Mouse (Mus musculus) hindbrain, embryonic 16.5 days (tissue): ENCODE results near the gene Ttc38. TPM values are rescaled to one million over a fixed set of nuclear protein-coding genes. Genes with fewer than 3 reads are reported as not detected.

Experiments
- ATAC-seq: fragments of 200-750 bp; cut with Nextera tagmentation; 2 replicates; pipeline ENCODE4 v1.8.0; 2017; ENCODE audit warnings: moderate TSS enrichment, moderate library complexity
- H3K27ac ChIP-seq: fragments of 300-500 bp; sonication (generic); 2 replicates; pipeline ENCODE4 v1.5.1; 2014; ENCODE audit warnings: low read depth, mild to moderate bottlenecking, control low read depth, low read length, moderate library complexity
- H3K27me3 ChIP-seq: fragments of 300-500 bp; sonication (generic); replicated peaks from 2 replicates; pipeline ENCODE4 v1.6.1; 2014; ENCODE audit warnings: low read length; ENCODE audit not compliant: control insufficient read depth, insufficient read depth
- H3K36me3 ChIP-seq: fragments of 300-500 bp; sonication (generic); 2 replicates; pipeline ENCODE4 v1.6.1; 2014; ENCODE audit warnings: mild to moderate bottlenecking, low read length, moderate library complexity, mixed read lengths; ENCODE audit not compliant: control insufficient read depth, insufficient read depth
- H3K4me1 ChIP-seq: fragments of 300-500 bp; sonication (generic); 2 replicates; pipeline ENCODE4 v1.6.1; 2014; ENCODE audit warnings: low read depth, low read length; ENCODE audit not compliant: control insufficient read depth, insufficient read depth
- H3K4me2 ChIP-seq: fragments of 300-500 bp; sonication (generic); 2 replicates; pipeline ENCODE4 v1.6.1; 2014; ENCODE audit warnings: mild to moderate bottlenecking, low read length, control low read depth, moderate library complexity
- H3K4me3 ChIP-seq: fragments of 300-500 bp; sonication (generic); 2 replicates; pipeline ENCODE4 v1.5.1; 2014; ENCODE audit warnings: mild to moderate bottlenecking, low read length, control low read depth, moderate library complexity
- H3K9ac ChIP-seq: fragments of 300-500 bp; sonication (generic); 2 replicates; pipeline ENCODE4 v1.6.1; 2014; ENCODE audit warnings: low read depth, mild to moderate bottlenecking, control low read depth, low read length, moderate library complexity
- H3K9me3 ChIP-seq: fragments of 300-500 bp; sonication (generic); 2 replicates; pipeline ENCODE4 v1.6.1; 2014; ENCODE audit warnings: mild to moderate bottlenecking, low read length, moderate library complexity; ENCODE audit not compliant: control insufficient read depth
- WGBS: fragments of 180-500 bp; shearing (Covaris S2); extraction: QIAGEN DNeasy Blood & Tissue Kit; methylation state at CpG from one replicate; pipeline ENCODE4 v1.1.7; 2014; 5-methylcytosine and 5-hydroxymethylcytosine counted together
- polyA plus RNA-seq: library from polyadenylated mRNA; unstranded; fragments of >200 nt; fragmentation: Nextera tagmentation; extraction: Ambion mirVana; gene quantifications from 2 replicates; pipeline ENCODE4 v1.2.1, GENCODE M21; 2015

Ttc38 gene
- polyA plus RNA-seq, 1 experiment from 2014 or later: 3.2 TPM

DNA sequence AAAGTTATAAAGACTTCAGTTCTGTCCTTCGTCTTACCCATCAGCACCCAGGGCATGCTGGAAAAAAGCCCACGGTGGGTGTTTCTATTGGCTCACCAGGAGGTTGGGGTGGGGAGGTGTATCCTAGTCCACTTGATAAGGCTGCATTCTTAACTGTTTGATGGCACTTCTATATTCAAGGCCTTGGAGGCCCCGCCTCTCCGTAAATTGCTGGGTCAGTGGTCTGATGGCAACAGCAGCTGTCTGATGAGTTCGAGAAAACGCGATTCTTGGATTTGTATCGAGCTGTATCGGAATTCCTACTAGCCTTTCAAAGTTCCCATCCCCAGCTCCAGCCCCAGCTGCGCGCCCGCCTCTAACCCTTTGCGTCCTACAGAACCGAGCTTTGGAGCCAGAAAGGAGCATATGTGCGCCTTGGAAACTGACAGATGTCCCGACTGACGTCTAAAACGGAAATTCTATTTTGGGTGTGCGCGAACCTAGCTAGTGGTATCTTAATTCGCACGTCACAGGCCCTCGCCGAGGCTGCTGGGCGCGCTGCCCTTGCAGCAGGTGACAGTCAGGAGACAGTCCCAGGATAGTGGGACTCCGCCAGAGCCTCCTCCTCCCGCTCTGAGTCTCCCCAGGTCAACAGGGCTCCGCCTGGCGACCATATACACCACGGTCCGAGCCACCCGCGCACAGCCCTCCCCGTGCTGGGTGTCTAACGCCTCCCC lies 21.1 kb upstream of the Ttc38 start:
- peak overlapping the region; percentile 93 for H3K9ac ChIP-seq
- no peaks in the 10 kb centered on the region for H3K36me3 ChIP-seq
- WGBS: 3% methylated on average over 36 of the region's 36 CpGs
- H3K4me1 ChIP-seq: peaks cover 12% of the 10 kb centered on the region
- H3K27ac ChIP-seq: peak overlapping the region; percentile 94
- ATAC-seq: peak; percentile 94
- H3K4me3 ChIP-seq: peak overlapping the region; percentile 82
- H3K9me3 ChIP-seq: no peaks in the 10 kb centered on the region
- no peaks in the 10 kb centered on the region for H3K27me3 ChIP-seq
- peak overlapping the region; percentile 72 for H3K4me2 ChIP-seq

- no peaks in the 10 kb centered on the region for H3K36me3 ChIP-seq
- peak within 1 kb of the TSS; percentile 94 for H3K27ac ChIP-seq
- ATAC-seq: peak; percentile 97
- H3K9ac ChIP-seq: peak within 1 kb of the TSS; percentile 93
- peaks cover 12% of the 10 kb centered on the region for H3K4me1 ChIP-seq
- H3K9me3 ChIP-seq: no peaks in the 10 kb centered on the region
- peak within 1 kb of the TSS; percentile 82 for H3K4me3 ChIP-seq
- peak within 1 kb of the TSS; percentile 72 for H3K4me2 ChIP-seq
- no peaks in the 10 kb centered on the region for H3K27me3 ChIP-seq
- WGBS: 2% methylated on average over 35 of the region's 36 CpGs
These were observed 20.4 kb upstream of the Ttc38 start, which contains the start of gene Cdpf1 for GRCm38 (mm10) chr15:85811535-85812277. TSS of gene Cdpf1 (minus strand) at chr15:85811697.

GRCm38 (mm10) chr15:85813428-85813827 lies 18.7 kb upstream of the Ttc38 start:
- no peaks in the 10 kb centered on the region for H3K27me3 ChIP-seq
- peaks cover 12% of the 10 kb centered on the region for H3K4me1 ChIP-seq
- ATAC-seq: no peak
- no peak overlapping the region for H3K4me2 ChIP-seq
- WGBS: 74% methylated on average over 10 of the region's 10 CpGs
- no peak overlapping the region for H3K4me3 ChIP-seq
- H3K36me3 ChIP-seq: no peaks in the 10 kb centered on the region
- no peaks in the 10 kb centered on the region; the same call in 1 of the 2 replicates for H3K9me3 ChIP-seq
- no peak overlapping the region for H3K27ac ChIP-seq
- no peak overlapping the region for H3K9ac ChIP-seq

GRCm38 (mm10) chr15:85821203-85822010 lies 10.7 kb upstream of the Ttc38 start, which contains the start of gene Pkdrej:
TSS of gene Pkdrej (minus strand) at chr15:85821734.
- Histone ChIP-seq H3K9me3 (no peaks in the 10 kb centered on the region; the same call in 1 of the 2 replicates), H3K27me3 (peaks cover 8% of the 10 kb centered on the region; the same call in 1 of the 2 replicates), H3K27ac (peak within 1 kb of the TSS; percentile 12; the same call in 1 of the 2 replicates), H3K36me3 (no peaks in the 10 kb centered on the region), H3K4me1 (peaks cover 5% of the 10 kb centered on the region), H3K9ac (peak within 1 kb of the TSS; percentile 79), H3K4me2 (peak within 1 kb of the TSS; percentile 97), H3K4me3 (peak within 1 kb of the TSS; percentile 57)
- 2% methylated on average over 54 of the region's 65 CpGs for WGBS
- ATAC-seq: peak; percentile 72

DNA sequence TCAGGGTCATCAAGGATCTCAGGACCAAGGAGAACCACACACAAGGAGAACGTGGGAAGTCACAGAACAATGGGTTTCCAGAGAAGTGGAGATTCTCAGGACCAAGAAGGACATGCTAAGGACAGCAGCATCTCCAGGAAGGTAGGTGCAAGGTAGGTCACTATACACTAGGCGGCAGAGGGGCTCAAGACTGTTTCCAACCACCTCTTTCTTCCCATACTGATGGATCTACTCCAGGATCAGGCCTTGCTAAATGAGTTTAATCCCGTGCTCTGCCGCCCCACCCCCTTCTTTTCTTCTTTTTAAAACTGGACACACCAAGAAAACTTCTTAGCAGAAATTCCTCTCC lies 10.1 kb upstream of the Ttc38 start:
- WGBS: 24% methylated on average over 4 of the region's 4 CpGs
- Histone ChIP-seq H3K4me3 (peak overlapping the region; percentile 57), H3K4me1 (peaks cover 5% of the 10 kb centered on the region), H3K9ac (peak overlapping the region; percentile 79), H3K4me2 (peak overlapping the region; percentile 97), H3K27ac (no peak overlapping the region), H3K36me3 (no peaks in the 10 kb centered on the region), H3K9me3 (no peaks in the 10 kb centered on the region; the same call in 1 of the 2 replicates), H3K27me3 (peaks cover 8% of the 10 kb centered on the region; the same call in 1 of the 2 replicates)
- peak; percentile 58; the same call in 1 of the 2 replicates for ATAC-seq

GRCm38 (mm10) chr15:85826676-85827075 lies 5.4 kb upstream of the Ttc38 start:
- Histone ChIP-seq H3K4me3 (no peak overlapping the region), H3K4me2 (no peak overlapping the region), H3K27ac (no peak overlapping the region), H3K27me3 (no peaks in the 10 kb centered on the region; the same call in 1 of the 2 replicates), H3K9me3 (no peaks in the 10 kb centered on the region), H3K9ac (no peak overlapping the region), H3K36me3 (no peaks in the 10 kb centered on the region), H3K4me1 (peaks cover 4% of the 10 kb centered on the region)
- 75% methylated on average over 5 of the region's 5 CpGs for WGBS
- no peak for ATAC-seq

DNA sequence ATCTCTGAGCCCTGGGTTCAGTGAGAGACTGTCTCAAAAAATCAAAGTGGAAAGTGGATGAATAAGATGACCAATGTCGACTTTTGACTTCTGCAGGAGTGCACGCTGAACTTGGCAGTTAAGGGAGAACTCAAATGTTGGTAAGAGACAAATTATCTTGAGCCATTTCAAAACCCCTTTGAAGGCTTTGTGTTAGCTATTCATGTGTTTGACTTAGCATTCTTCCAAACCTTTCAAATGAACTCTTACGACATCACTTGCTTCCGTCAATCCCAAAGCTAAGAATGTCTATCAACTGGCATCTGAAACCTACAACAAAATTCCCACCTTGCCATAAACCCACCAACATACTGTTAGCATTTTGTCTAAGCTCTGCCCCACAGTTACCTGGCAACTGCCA lies 4.0 kb upstream of the Ttc38 start:
- peaks cover 11% of the 10 kb centered on the region for H3K4me1 ChIP-seq
- no peak for ATAC-seq
- WGBS: 90% methylated on average over 4 of the region's 4 CpGs
- no peak overlapping the region for H3K27ac ChIP-seq
- no peak overlapping the region for H3K4me2 ChIP-seq
- no peaks in the 10 kb centered on the region for H3K9me3 ChIP-seq
- no peaks in the 10 kb centered on the region for H3K27me3 ChIP-seq
- no peaks in the 10 kb centered on the region for H3K36me3 ChIP-seq
- no peak overlapping the region for H3K9ac ChIP-seq
- no peak overlapping the region for H3K4me3 ChIP-seq

- peaks cover 11% of the 10 kb centered on the region for H3K4me1 ChIP-seq
- no peaks in the 10 kb centered on the region for H3K36me3 ChIP-seq
- no peak for ATAC-seq
- H3K4me2 ChIP-seq: no peak overlapping the region
- WGBS: 64% methylated on average over 5 of the region's 5 CpGs
- no peaks in the 10 kb centered on the region for H3K9me3 ChIP-seq
- H3K27ac ChIP-seq: no peak overlapping the region
- no peak overlapping the region for H3K9ac ChIP-seq
- H3K4me3 ChIP-seq: no peak overlapping the region
- H3K27me3 ChIP-seq: no peaks in the 10 kb centered on the region
These were observed 2.6 kb upstream of the Ttc38 start for GRCm38 (mm10) chr15:85829470-85829869.
